Mouse (Mus musculus) CD4-positive naive resting alpha-beta T cell, adult 76 days (primary cell): ENCODE data around the gene Gm11096. TPM values are rescaled to one million over a fixed set of nuclear protein-coding genes. Genes with fewer than 3 reads are reported as not detected.

Experiments
- total RNA-seq: library from RNA; stranded (reverse); gene quantifications from one replicate; pipeline ENCODE4 v1.2.4, GENCODE M21; 2023

Gm11096 gene
- not detected for total RNA-seq

GRCm38 (mm10) chr17:81441463-81441862 lies at the start of gene Gm11096:
Gene Gm11096, plus strand, starts transcription at chr17:81441763.

